Mouse (Mus musculus) lung, adult 2 months (tissue): ENCODE results near the gene G0s2.

ENCODE experiments used
- CTCF ChIP-seq: fragments of 200-500 bp; IDR thresholded peaks from 2 replicates; pipeline ENCODE4 v1.5.1; 2011; ENCODE audit warnings: mild to moderate bottlenecking, low read length, control low read depth; ENCODE audit not compliant: insufficient read depth
- POLR2A ChIP-seq: fragments of 200-500 bp; IDR thresholded peaks from 2 replicates; pipeline ENCODE4 v1.6.1; 2011; ENCODE audit warnings: low read depth, mild to moderate bottlenecking, control low read depth, low read length, borderline replicate concordance; ENCODE audit errors: extremely low read depth

DNA sequence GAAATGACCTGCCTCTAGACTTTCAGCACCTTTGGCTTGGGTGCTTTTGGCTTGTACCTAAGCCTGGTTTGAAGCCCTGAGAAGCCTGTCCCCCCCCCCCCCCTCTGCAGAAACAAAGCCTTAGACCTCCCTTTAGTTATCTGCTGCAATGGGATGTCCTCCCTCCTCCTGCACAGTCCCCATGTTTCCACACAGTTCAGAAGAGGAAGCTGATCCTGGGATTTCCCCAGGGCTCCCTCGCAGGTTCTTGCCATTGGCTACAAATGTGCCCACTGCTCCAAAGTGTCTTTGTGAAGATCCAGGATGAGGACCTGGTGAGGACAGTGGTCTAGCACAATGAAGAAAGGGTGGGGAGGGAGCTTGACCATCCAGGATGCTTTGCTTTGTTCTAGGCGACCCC, 30.1 kb upstream of the G0s2 start:
- TF ChIP-seq POLR2A: no peak
- TF ChIP-seq CTCF: no peak
